Mouse (Mus musculus): ENCODE results near the gene Rnf19b.

The Rnf19b gene

DNA sequence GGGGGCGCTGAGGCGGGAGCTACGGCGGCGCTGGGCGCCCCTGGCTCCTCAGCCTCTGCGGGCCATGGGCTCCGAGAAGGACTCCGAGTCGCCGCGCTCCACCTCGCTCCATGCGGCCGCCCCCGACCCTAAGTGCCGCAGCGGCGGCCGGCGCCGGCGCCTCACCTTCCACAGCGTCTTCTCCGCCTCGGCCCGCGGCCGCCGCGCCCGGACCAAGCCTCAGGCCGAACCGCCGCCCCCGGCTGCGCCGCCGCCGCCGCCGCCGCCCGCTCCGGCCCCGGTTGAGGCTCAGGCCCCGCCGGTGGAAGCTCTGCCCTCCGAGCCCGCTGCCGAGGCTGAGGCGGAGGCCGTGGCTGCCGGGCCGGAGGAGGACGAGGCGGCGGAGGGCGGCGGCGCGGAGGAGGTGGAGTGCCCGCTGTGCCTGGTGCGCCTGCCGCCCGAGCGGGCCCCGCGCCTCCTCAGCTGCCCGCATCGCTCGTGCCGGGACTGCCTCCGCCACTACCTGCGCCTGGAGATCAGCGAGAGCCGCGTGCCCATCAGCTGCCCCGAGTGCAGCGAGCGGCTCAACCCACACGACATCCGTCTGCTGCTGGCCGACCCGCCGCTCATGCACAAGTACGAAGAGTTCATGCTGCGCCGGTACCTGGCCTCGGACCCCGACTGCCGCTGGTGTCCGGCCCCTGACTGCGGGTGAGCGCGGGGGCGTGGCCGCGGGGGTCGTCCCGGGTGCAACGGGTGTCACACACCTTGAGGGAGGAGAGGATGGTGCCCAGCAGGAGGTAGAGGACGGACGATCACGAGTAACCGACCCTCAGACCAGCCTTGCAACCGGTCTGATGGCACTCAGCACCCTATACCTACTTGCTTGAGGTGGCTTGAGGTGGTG lies at the start of gene Rnf19b:
TSS of gene Rnf19b (plus strand) at position 65 of the 886 bp plus-strand sequence.
- DNase-seq: peak; percentile 72

DNA sequence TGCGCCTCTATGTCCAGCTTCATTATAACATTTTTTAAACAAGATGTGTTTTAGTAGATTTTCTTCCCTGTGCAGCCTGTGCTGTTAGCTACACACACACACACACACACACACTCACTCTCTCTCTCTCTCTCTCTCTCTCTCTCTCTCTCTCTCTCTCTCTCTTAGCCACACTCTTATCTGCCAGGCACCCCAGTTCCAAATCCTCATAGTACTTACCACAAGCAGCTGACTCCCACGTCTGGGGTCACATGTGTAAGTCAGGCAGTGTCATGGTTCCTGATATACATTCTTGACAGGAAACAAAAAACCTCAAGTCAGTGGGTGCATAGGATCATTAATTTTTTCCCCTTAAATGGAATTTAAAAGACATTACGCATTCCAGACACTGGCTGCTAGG lies 49.4 kb upstream of the Rnf19b start:
- no peak for DNase-seq

DNA sequence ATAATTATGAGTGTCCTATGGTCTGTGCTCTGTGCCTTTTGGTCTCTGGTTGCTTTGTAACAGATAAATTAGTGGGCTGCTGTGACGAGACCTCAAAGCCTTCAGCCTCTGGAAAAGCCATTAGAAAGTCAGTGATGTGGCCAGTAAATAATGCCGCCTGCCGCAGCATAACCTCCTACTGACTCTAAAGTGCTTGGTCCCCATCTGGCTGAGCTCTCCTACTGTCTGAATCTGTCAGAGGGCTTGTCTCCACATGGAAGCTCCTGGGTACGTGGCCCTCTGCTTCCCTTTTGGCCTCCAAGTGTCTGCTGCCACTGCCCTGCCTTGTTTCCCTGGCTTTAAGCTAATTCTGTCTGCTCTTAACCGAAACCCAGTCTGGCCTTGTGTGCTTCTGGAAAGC lies 48.5 kb upstream of the Rnf19b start:
- no peak for DNase-seq

DNA sequence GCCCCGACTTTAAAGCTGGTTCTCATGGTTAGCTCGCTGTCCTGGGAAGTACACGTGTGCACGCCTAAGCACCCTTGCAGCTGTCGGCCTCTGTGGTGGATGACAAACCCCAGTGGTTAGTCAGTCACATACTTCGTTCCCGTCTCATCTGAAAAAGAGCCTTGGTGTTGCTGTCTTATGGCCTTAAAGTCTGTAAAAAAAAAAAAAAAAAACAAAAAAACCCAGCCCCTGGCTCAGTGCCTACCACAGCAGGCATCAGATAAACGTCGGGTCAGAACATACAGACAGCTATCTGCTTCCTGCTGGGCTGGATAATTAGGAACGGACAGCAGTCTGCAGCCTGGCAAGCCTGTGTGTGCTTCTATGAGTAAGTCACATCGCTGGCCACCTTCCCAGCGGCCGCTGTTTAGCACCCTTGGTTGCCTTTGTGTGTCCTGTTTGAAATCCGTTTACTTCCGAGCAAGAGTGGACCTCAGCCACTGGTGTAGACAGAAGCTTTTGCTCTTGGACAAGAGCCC lies 46.4 kb upstream of the Rnf19b start:
- DNase-seq: no peak

DNA sequence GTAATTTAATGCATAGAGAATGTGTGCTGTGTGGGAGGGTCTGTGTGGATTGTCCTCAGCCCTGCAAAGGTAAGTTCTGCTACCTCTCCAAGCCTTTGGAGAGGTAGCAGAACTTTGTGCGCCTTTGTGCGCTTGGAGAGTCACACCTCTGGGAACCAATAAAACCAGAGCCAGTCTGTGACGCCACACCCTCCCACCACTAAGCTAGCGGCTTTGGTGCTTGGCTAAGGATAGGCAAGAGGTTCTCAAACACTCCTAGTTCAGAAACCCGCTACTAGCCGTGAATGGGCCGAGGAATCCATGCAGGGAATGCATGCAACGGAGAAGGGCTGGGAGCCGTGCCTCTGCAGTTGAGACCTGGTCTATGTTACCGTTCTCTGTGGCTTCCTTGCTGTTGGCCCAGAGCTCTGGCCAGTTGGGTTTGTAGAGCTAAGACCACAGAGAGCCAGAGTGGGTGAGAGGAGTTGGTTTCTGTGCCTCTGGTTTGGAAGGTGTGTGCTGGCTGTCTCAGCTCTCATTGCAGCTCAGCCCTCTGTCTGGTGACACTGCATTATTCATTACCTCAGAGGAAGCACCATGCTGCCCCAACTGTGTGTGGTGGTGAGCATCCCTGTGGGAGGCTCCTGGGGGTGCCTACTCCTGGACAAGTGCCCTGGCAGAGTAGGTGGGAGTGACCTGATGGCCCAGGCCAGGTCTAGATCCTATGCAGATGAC lies 44.8 kb upstream of the Rnf19b start:
- DNase-seq: no peak

DNA sequence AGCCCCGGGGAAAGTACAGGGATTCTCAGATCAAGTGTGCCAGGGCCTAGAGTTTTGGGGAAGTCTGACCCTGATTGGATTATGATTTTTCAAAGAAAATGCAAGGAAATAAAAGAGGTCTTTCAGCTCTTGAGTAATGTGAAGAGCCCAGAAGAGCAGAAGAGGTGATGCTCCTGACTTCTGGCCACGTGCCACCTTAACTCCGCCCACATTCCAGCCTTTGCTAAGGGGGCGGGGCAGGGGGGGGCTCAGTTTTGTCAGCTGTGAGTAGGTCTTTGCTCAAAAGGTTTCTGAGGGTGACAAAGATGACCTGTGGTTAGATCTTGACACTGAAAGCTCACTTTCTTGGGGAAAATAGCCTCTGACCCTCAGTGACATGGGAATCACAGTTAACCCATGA lies 41.7 kb upstream of the Rnf19b start:
- DNase-seq: no peak

DNA sequence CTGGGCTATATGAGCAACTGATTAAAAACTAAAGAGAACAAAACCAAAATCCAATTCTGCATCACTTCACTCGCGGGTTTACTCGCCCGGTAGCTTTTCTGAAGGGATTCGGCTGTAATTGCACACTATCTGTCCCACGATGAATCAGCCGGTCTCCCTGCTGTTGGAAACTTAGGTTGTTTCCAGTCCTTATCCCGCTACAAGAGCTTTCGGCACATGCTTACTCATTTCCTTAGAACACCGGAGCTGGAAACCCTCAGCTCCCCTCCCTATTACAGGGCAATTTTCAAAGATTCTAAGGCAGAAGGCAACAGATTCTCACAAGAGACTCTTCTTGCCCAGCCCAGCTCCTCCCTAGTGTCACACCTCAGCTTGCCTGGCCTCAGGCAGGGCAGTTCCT lies 40.9 kb upstream of the Rnf19b start:
- no peak for DNase-seq

DNA sequence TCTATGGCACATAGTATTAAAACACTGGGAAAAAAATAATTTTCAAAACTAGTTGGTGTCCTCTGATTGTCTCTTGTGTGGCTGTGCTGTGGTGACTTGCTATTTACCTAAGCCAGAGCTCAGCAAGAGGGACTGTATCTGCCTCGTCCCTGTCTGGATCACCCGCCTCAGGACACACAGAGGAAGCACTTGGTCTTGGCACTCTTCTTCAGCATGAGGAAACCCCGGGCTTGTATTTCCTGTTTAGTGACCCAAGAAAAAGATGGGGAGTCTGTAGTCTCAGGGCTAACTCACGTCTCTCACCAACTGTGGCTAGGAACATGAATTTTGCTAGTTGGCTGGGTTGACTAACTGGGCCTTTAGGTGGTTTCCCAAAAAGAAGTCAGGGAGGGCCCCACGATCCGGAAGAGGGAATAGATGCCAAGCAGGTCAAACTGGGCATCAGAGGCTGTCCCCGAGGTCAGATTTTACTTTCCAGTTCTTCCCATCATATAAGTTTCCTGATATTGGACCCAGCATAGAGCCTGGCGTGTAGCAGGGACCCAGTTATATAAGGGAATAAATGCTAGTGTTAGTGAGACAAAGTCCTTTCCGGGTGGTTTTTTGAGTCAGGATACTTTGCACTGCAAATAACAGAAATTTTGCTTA lies 39.2 kb upstream of the Rnf19b start:
- no peak for DNase-seq

DNA sequence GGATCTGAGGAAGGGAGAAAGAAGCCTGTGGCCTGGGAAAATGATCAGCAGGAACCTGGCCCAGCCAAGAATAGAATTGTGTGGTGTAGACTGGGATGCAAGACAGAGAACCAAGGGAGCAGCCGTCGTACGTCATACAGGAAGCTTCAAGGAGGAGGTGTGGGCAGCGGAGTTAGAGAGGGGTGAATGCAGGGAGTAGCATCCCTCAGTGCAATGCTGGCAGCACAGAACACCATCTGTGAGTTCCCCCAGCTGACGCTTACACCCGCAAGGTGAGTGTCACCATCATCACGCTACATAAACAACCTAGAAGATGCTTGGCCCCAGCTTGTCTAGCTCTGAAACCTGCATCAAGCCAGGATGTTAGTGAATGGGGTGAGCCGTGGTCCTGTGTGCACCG lies 38.3 kb upstream of the Rnf19b start:
- no peak for DNase-seq

DNA sequence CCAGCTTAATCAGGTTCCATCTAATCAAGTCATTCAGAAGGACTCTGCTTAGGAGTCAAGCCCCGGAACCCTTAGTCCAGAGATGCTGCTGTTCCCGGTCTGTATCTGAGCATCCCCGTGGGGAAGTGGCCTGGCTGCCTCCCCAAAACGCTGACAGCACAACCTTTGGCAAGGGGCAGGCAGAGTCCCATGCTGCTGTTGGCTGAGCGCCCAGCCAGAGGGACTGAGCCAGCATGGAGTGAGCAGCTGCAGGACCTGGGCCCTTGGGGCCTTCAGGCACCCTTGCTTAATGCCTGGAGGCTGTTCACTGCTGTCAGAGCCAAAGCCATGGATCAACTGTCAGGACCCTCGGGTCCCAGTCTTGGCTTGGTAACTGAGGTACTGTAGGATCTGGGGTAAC lies 37.6 kb upstream of the Rnf19b start:
- DNase-seq: no peak

DNA sequence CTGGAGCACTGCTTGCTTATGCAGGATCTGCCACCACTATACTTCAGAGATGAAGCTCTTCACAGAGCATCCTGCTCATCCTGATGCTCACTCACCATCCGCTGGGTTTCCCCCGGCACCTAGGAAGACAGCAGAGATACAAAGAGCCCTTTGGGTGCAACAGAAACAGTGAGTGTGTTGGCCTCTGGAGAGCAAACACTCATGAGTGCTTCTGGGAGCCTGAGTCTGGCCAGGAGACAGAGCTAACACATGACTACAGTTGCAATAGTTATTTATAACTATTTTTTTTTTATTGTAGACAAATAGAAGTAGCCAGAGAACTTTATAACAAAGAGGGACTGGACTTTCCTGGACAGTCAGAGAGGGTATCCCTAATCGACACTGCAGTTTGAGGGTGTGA lies 36.6 kb upstream of the Rnf19b start:
- DNase-seq: no peak

DNA sequence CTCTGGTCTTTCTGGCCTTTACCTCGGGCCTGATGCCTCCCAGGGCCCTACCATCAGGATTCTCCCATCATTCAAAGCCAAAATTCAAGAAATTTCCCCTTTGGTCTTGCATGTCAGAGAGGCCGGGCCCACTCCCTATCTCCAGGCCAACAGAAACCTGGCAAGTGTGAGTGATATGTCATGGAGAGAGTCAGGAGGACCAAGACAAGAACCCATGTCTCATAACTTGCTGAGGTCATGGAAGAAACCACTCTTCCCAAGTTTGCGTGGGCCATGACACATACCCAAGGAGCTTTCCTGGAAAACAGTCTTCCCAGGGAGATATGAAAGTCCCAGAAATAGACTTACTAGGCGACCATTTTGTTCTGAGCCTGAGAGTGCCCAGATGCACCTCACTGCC lies 36.2 kb upstream of the Rnf19b start:
- DNase-seq: no peak

DNA sequence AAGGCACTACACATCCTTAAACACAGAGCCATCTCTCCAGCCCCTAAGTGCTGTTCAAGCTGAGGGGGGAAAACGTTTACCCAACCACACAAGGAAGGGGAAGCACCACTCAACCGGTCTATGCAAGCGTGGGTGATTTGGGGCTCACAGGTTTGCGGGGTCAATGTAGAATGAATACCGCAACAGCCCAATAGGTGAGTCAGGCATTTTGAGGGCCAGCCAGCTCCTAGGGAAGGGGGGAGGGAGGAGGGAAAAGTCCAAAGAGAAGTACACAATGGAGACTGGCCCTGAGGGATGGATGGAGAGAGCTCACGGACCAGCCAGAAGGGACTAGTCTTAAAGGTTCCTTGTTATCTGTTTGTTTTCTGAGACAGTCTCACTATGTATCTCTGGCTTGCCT lies 34.2 kb upstream of the Rnf19b start:
- no peak for DNase-seq

DNA sequence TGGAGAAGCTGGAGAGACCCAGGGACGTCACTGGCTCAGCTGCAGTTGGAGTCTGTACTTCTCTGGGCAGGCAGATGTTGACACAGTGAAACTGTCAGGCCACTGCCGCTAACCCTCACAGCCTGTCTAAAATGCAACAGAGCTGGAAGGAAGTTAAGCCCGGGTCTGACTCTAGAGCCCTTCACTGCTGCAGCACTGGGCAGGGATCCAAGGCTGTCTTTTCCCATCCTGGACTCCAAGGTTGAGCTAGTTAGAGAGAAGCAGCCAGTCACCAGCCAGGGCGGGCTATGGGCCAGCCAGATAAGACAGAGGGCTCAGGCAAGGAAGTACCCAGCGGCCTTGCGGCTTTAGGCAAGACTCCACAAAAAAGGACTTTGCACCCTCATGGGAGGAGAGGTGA lies 33.3 kb upstream of the Rnf19b start:
- peak; percentile 63 for DNase-seq

DNA sequence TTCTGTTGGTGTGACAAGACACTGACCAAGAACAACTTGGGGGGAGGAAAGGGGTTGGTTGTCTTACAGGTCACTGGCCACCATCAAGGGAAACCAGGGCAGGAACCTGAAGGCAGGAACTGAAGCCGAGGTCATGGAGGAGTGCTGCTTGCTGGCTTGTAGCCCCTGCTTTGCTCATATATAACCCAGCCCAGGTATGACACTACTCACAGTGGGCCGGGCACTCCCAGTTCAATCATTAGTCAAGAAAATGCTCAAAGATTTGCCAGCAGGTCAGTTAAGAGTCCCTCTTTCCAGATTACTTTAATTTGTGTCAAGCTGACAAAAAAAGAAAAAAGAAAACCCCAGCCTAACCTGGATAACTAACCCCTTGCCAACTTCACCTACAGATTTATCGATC lies 32.4 kb upstream of the Rnf19b start:
- DNase-seq: no peak

DNA sequence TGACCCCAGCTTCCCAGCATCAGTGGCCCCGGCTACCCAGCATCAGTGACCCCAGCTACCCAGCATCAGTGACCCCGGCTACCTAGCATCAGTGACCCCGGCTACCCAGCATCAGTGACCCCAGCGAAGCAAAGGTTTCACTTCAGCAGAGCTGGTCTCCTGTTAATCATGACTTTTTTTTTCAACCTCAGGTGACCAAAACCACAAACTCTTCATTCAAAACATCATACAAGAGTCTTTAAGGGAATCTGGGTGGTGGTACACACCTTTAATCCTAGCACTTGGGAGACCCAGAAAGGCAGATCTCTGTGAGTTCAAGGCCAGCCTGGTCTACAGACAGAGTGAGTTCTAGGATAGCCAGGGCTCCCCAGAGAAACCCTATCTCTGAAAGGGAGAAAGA lies 27.3 kb upstream of the Rnf19b start:
- no peak for DNase-seq

DNA sequence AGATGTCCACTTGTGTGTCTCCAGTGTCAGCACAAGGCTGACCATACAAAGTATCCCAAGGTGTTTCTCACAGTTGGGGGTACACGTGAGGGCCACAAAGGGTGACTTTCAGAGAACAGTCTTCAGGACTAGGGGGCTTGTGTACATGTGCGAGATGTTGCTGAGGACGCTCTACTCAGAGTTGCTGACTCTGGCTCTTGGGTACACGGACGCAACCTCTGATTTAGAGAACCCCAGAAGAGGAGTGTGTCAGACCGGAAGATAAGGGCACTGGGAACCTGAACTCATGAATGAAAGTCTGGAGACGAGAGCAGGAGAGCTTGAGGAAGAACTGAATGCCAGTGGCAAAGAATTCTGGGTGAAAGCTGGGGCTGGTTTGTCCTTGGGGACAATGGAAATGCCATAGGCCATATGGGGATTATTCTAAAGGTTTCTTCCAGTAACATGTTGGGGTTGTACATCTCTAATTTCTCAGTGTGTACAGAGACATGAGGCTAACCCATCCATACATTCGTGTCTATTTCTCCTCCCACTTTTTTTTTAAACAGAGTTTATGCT lies 26.6 kb upstream of the Rnf19b start:
- no peak for DNase-seq

DNA sequence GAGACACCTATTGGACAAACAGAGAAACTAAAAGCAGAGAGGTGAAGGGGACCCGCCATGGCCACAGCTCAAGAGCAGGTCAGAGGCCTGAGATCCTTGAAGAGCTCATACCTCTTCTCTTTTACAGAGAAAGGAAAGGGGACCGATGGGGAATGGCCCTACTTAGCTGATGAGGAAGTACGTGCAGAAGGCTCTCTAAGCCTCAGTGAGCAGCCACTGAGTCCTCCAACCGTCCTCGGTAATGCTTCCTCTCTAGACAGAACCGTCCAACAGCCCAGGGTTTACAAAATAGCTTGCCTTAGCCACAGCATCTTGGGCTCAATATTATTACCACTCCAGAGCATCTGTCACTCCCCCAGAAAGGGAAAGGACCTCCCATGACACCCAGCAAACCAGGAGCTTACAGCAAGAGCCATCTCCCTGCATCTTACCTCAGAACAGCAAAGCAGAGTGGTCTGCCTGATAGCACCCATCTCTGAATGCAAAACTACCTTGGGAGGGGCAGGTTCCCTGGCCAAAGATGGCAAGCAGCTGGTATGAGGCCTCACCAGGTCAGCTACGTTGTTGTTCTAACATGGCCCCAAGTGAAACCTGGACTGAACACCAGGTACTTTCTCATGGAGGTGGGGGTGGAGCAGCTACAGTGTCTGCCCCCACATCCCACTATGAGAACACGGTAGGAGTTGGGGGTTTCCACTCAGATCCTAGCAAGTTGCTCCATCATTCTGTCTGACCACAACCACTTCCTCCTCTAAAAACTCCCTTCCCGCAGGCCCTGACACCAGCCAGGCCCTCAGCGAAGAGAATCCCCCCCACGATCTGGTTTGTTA lies 25.7 kb upstream of the Rnf19b start:
- no peak for DNase-seq

DNA sequence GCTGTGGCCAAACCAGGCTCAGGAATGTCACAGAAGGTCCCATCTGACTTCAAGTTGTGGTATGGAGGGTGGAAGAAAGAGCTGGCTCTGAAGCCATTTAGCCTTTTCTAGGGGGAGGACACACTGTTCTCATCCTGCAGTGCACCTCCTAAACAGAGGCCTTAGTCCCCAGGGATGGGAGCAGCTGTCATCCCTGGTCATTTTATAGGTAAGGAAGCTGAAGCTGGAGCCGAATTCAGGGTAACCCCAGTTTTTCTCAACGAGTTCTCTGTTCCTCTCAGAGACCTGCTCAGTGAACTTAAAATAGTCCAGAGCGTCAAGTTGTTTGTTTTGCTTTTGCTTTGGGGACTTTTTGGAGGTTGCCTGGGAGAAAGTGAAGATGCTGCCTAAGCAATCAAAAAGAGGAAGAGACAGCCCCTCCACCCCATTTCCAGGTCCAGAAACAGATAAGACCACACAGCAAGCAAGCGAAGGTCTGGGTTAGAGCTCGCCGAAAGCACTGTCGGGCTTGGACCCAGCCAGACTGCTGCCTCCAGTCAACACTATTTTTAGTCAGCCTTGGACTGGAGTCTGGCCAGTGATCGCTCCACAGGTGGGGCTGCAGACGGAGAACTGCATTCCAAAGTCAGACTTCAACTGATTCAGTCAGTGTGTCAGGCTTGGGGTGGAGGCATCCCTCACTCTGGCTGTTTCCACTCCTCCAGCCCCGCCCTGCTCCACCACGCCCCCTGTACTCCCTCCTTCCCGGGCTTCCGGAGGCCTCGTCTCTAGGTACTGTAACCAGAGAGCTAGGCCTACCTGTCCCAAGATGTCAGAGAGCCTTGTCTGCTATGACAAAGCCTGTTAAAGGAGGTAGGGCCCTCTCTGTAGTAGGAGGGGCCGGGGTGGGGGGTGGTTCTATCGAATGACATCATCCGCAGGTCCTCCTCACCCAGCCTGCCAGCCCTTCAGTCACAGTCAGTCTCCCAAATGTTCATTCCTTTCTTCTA lies 24.8 kb upstream of the Rnf19b start:
- DNase-seq: peak; percentile 75

DNA sequence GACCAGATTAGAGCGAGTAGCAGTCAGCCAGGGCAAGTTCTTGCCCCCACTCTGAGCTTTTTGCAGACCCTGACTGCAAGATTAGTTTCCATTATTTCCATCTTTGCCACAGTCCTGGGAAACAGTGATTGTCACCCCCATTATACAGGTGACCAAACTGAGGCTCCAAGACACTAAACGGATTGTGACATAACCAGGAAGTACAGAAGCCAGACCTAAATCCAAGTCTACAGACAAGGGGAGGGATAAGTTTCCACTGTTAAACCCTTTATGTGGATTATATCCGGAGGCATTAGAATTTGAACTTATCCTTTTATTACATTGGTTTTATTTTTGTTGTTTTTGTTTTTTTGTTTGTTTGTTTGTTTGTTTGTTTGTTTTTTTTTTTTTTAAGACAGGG lies 23.8 kb upstream of the Rnf19b start:
- no peak for DNase-seq
